Mouse (Mus musculus): ENCODE data around the gene Tsks. TPM values are rescaled to one million over a fixed set of nuclear protein-coding genes. Genes with fewer than 3 reads are reported as not detected.
A peak's percentile ranks its signal among the peaks of the same experiment; 100 is the strongest.

Gene Tsks
- polyA plus RNA-seq, 1 experiment from 2014 or later: 0.09 TPM

DNA sequence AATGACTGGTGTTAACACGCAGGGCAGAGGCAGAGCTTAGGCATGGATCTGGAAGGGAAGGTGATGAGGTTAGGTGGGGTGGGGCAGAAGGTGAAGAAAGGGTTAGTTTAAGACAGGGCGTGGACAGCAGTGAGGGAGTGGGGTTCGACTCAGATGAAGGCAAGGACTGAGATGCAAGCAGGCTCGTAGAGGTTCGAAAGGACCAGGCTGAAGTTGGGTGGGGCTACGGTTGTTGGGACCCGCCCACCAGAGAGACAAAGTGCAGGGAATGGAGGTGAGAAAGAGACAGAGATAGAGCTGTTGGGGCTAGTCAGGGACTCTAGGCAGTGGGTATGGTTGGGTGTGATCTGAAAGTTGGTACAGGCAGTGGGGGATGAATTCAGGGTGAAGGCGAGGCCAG, 19.3 kb downstream of the Tsks start:
- 78% methylated on average over 8 of the region's 8 CpGs for WGBS
- no peak for ATAC-seq (ENCODE audit: low FRiP score)
- H3K9ac ChIP-seq (ENCODE audit: low read depth, low read length): no peak overlapping the region

DNA sequence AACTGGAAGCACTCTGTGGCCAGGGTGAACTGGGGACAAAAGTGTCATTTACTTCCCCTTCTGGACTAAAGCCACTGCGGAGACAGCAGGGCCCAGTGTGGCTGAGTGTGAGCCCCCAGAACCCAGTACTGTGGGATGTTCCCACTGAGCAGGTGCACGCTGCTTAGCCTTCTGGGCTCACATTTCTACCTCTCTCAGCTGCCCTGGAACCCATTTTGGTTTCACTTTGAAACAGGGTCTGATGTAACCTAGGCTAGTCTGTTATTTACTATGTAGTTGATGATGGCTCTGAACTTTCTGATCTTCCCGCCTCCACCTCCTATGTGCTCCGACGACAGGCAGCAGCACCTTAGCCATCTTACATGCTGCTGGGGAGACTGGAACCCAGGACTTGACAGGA, 19.8 kb downstream of the Tsks start:
- Histone ChIP-seq H3K4me2 (replicated peaks; ENCODE audit: low read depth, low read length) (no peak overlapping the region), H3K27ac (ENCODE audit: low read depth, low read length) (no peak overlapping the region), H3K4me1 (replicated peaks; ENCODE audit: control insufficient read depth, insufficient read depth, low read length) (no peaks in the 10 kb centered on the region), H3K9me3 (ENCODE audit: control insufficient read depth, low read length) (no peaks in the 10 kb centered on the region), H3K36me3 (ENCODE audit: control insufficient read depth, insufficient read depth, low read length) (0 out of 2 replicates have a peak, but pooled peaks cover 6% of the 10 kb centered on the region), H3K4me3 (ENCODE audit: low read depth, low read length) (no peak overlapping the region), H3K27me3 (ENCODE audit: control insufficient read depth, insufficient read depth, low read length) (no peaks in the 10 kb centered on the region), H3K9ac (ENCODE audit: low read depth, low read length) (no peak overlapping the region)
- ATAC-seq (ENCODE audit: low FRiP score): no peak
- DNase-seq (ENCODE audit: low spot score): no peak
- WGBS: 95% methylated on average over 5 of the region's 5 CpGs

More for the DNA sequence above, 19.3 kb downstream of the Tsks start:
- Histone ChIP-seq H3K27me3 (ENCODE audit: control insufficient read depth, insufficient read depth, low read length) (no peaks in the 10 kb centered on the region), H3K4me1 (replicated peaks; ENCODE audit: control insufficient read depth, insufficient read depth, low read length) (no peaks in the 10 kb centered on the region), H3K4me2 (replicated peaks; ENCODE audit: low read depth, low read length) (no peak overlapping the region), H3K36me3 (ENCODE audit: control insufficient read depth, insufficient read depth, low read length) (0 out of 2 replicates have a peak, but pooled peaks cover 6% of the 10 kb centered on the region), H3K27ac (ENCODE audit: low read depth, low read length) (no peak overlapping the region), H3K9me3 (ENCODE audit: control insufficient read depth, low read length) (no peaks in the 10 kb centered on the region), H3K4me3 (ENCODE audit: low read depth, low read length) (no peak overlapping the region)
- DNase-seq (ENCODE audit: low spot score): no peak

DNA sequence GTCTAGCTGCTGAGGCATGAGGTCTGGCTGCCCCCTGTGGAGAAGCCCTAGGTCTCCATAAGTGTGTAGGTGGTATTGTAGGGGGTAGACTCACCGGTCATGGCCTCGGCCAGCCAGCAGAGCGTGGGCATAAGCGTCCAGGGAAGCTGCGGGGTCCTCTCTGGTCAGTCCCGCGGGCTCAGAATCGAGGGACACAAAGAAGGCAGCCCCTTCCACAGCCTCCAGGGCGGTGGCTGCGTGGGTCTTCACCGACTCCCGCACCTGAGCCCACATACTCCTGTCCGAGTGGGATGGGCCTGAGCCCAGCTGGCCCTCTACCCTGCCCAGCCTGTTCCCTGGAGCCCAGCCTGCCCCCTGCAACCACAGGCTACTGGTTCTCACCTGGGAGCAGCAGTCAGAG, 22.0 kb downstream of the Tsks start:
- no peak overlapping the region for H3K4me2 ChIP-seq (replicated peaks; ENCODE audit: low read depth, low read length)
- no peaks in the 10 kb centered on the region for H3K4me1 ChIP-seq (replicated peaks; ENCODE audit: control insufficient read depth, insufficient read depth, low read length)
- H3K4me3 ChIP-seq (ENCODE audit: low read depth, low read length): no peak overlapping the region
- no peak overlapping the region for H3K9ac ChIP-seq (ENCODE audit: low read depth, low read length)
- 0 out of 2 replicates have a peak, but pooled peaks cover 6% of the 10 kb centered on the region for H3K36me3 ChIP-seq (ENCODE audit: control insufficient read depth, insufficient read depth, low read length)
- ATAC-seq (ENCODE audit: low FRiP score): no peak
- DNase-seq (ENCODE audit: low spot score): no peak
- no peak overlapping the region for H3K27ac ChIP-seq (ENCODE audit: low read depth, low read length)
- H3K9me3 ChIP-seq (ENCODE audit: control insufficient read depth, low read length): no peaks in the 10 kb centered on the region
- 96% methylated on average over 13 of the region's 13 CpGs for WGBS
- no peaks in the 10 kb centered on the region for H3K27me3 ChIP-seq (ENCODE audit: control insufficient read depth, insufficient read depth, low read length)

DNA sequence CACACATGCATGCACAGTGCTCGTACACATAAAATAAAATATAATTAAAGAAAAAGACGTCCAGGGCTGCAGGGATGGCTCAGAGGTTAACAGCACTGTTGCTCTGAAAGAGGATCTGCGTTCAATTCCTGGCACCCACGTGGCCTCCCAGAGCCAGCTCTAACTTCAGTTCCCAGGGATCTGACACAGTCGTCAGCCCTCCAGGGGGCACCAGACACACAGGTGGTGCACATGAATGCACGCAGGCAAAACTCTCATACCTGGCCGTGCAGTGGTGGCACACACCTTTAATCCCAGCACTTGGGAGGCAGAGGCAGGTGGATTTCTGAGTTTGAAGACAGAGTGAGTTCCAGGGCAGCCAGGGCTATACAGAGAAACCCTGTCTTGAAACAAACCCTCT, 23.0 kb downstream of the Tsks start:
- 81% methylated on average over 7 of the region's 7 CpGs for WGBS
- DNase-seq (ENCODE audit: low spot score): no peak
- Histone ChIP-seq H3K4me3 (ENCODE audit: low read depth, low read length) (no peak overlapping the region), H3K9ac (ENCODE audit: low read depth, low read length) (no peak overlapping the region), H3K9me3 (ENCODE audit: control insufficient read depth, low read length) (no peaks in the 10 kb centered on the region), H3K4me1 (replicated peaks; ENCODE audit: control insufficient read depth, insufficient read depth, low read length) (peaks cover 2% of the 10 kb centered on the region; the same call in 1 of the 2 replicates), H3K27ac (ENCODE audit: low read depth, low read length) (no peak overlapping the region), H3K27me3 (ENCODE audit: control insufficient read depth, insufficient read depth, low read length) (no peaks in the 10 kb centered on the region), H3K36me3 (ENCODE audit: control insufficient read depth, insufficient read depth, low read length) (0 out of 2 replicates have a peak, but pooled peaks cover 6% of the 10 kb centered on the region), H3K4me2 (replicated peaks; ENCODE audit: low read depth, low read length) (no peak overlapping the region)
- ATAC-seq (ENCODE audit: low FRiP score): no peak

DNA sequence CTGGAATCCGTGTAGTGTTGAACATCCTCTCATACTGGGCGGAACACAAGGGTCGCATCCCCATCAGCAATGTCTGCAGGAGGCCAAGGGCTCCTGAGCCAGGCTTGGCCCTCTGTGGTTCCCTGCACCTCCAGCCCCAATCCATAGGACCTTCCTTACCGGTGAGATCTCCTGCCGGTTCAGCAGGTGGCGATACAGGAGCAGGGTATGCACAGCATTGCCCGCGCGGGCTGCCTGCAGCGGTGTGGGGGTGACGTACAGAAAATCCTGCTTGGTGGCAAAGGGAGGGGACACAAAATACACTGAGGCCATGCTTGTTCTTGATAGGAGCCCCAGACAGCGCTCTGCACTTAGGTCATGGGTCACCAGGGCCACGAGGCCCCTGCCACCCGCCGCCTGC, 23.6 kb downstream of the Tsks start:
- no peak overlapping the region for H3K4me2 ChIP-seq (replicated peaks; ENCODE audit: low read depth, low read length)
- H3K9ac ChIP-seq (ENCODE audit: low read depth, low read length): no peak overlapping the region
- H3K4me3 ChIP-seq (ENCODE audit: low read depth, low read length): no peak overlapping the region
- peaks cover 4% of the 10 kb centered on the region for H3K4me1 ChIP-seq (replicated peaks; ENCODE audit: control insufficient read depth, insufficient read depth, low read length)
- no peak for DNase-seq (ENCODE audit: low spot score)
- 0 out of 2 replicates have a peak, but pooled peaks cover 6% of the 10 kb centered on the region for H3K36me3 ChIP-seq (ENCODE audit: control insufficient read depth, insufficient read depth, low read length)
- no peak overlapping the region for H3K27ac ChIP-seq (ENCODE audit: low read depth, low read length)
- no peaks in the 10 kb centered on the region for H3K9me3 ChIP-seq (ENCODE audit: control insufficient read depth, low read length)
- ATAC-seq (ENCODE audit: low FRiP score): no peak
- no peaks in the 10 kb centered on the region for H3K27me3 ChIP-seq (ENCODE audit: control insufficient read depth, insufficient read depth, low read length)
- 76% methylated on average over 15 of the region's 15 CpGs for WGBS

DNA sequence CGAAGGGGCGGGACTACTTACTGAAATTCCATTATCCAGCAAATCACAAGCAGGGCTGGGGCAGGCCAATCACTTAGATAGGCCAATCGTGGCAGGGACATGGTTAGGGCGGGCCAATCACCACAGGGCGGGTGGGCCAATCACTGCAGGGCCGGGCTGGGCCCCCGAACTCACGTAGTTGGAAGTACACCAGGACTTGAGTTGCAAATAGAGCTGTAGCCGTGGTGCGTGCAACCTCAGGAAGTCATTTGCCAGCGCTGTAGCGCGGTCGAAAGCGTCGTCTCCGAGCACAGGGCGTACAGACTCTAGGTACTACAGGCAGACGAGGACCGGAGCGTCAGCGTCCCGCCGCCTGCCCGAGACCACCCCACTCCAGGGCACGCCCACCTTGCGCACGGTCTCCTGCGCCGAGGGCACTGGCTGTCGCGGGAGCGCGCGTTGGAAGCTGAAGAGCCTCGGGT, 27.3 kb downstream of the Tsks start:
- Histone ChIP-seq H3K4me3 (ENCODE audit: low read depth, low read length) (peak overlapping the region; percentile 47), H3K9me3 (ENCODE audit: control insufficient read depth, low read length) (no peaks in the 10 kb centered on the region), H3K4me1 (replicated peaks; ENCODE audit: control insufficient read depth, insufficient read depth, low read length) (peaks cover 4% of the 10 kb centered on the region), H3K9ac (ENCODE audit: low read depth, low read length) (peak overlapping the region; percentile 58), H3K27me3 (ENCODE audit: control insufficient read depth, insufficient read depth, low read length) (no peaks in the 10 kb centered on the region), H3K27ac (ENCODE audit: low read depth, low read length) (peak overlapping the region; percentile 71), H3K36me3 (ENCODE audit: control insufficient read depth, insufficient read depth, low read length) (0 out of 2 replicates have a peak, but pooled peaks cover 2% of the 10 kb centered on the region), H3K4me2 (replicated peaks; ENCODE audit: low read depth, low read length) (peak overlapping the region; percentile 74)
- peak; percentile 97 for ATAC-seq (ENCODE audit: low FRiP score)
- peak; percentile 88 for DNase-seq (ENCODE audit: low spot score)
- 0% methylated on average over 36 of the region's 36 CpGs for WGBS

DNA sequence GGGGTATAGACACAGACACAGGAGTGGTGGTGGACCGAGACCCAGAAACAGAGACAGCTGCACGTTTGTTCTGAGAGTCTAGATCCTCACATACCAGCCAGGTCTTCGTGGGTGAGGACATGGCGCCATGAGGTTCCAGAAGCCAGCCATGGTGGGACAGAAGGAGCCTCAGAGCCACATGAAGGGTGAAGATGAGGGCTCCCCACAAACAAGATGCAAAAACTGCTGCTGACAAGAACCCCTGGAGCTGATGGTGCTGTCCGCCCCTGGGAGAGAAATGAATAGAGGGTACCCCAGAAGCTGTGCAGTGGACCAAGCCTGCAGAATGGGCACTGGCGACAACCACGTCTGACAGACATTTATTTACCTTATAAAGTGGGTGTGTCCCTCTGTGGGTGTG, 28.1 kb downstream of the Tsks start:
- no peaks in the 10 kb centered on the region for H3K9me3 ChIP-seq (ENCODE audit: control insufficient read depth, low read length)
- H3K9ac ChIP-seq (ENCODE audit: low read depth, low read length): peak overlapping the region; percentile 58
- DNase-seq (ENCODE audit: low spot score) (no peak), ATAC-seq (ENCODE audit: low FRiP score) (0 out of 2 replicates have a peak, but pooled peaks have one; percentile 0)
- H3K4me2 ChIP-seq (replicated peaks; ENCODE audit: low read depth, low read length): peak overlapping the region; percentile 74
- no peaks in the 10 kb centered on the region for H3K27me3 ChIP-seq (ENCODE audit: control insufficient read depth, insufficient read depth, low read length)
- H3K27ac ChIP-seq (ENCODE audit: low read depth, low read length): peak overlapping the region; percentile 51; the same call in 1 of the 2 replicates
- no peaks in the 10 kb centered on the region for H3K36me3 ChIP-seq (ENCODE audit: control insufficient read depth, insufficient read depth, low read length)
- WGBS: 75% methylated on average over 7 of the region's 7 CpGs
- peaks cover 4% of the 10 kb centered on the region for H3K4me1 ChIP-seq (replicated peaks; ENCODE audit: control insufficient read depth, insufficient read depth, low read length)
- peak overlapping the region; percentile 47 for H3K4me3 ChIP-seq (ENCODE audit: low read depth, low read length)

DNA sequence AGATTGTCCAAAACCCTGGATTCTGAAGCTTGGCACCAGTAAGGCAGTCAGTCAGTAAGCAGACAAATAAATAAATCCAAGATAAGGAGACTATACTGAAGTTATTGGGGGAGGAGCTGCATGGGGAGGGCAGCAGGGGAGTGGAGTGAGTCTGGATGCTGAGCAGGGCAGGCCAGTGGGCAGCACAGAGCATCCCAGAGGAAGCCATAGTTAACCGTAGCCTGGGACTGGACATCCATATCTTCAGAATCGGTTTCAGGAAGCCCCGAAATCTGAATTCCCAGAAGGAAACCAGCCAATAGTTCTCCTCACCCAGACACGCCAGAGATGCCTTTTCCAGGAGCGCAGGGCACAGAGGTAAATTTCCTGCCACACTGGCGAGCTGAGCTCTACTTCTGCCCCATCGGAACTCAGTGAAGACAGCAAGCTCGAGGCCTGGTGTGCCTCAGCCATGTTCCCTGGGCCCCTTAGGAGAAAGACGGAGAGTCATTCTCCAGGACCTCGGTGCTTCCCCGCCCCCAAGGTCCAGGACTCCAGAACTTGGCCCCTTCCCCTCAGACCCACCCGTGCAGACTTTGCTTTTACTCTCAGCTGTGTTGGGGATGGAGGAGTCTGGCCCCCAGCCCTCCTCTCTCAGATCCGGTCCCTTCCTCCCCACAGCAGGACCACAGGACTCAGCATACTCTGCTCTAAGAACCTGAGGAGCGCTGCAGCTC, 30.6 kb downstream of the Tsks start:
- H3K36me3 ChIP-seq (ENCODE audit: control insufficient read depth, insufficient read depth, low read length): peaks cover 18% of the 10 kb centered on the region
- no peaks in the 10 kb centered on the region for H3K9me3 ChIP-seq (ENCODE audit: control insufficient read depth, low read length)
- peak overlapping the region; percentile 29 for H3K4me3 ChIP-seq (ENCODE audit: low read depth, low read length)
- DNase-seq (ENCODE audit: low spot score): no peak
- H3K27ac ChIP-seq (ENCODE audit: low read depth, low read length): peak overlapping the region; percentile 70
- WGBS: 41% methylated on average over 14 of the region's 14 CpGs
- H3K9ac ChIP-seq (ENCODE audit: low read depth, low read length): peak overlapping the region; percentile 74
- peak overlapping the region; percentile 47 for H3K4me2 ChIP-seq (replicated peaks; ENCODE audit: low read depth, low read length)
- ATAC-seq (ENCODE audit: low FRiP score): no peak
- H3K27me3 ChIP-seq (ENCODE audit: control insufficient read depth, insufficient read depth, low read length): no peaks in the 10 kb centered on the region
- peaks cover 4% of the 10 kb centered on the region for H3K4me1 ChIP-seq (replicated peaks; ENCODE audit: control insufficient read depth, insufficient read depth, low read length)

All from hindbrain, embryonic 11.5 days (tissue).